Mouse (Mus musculus): ENCODE results near the gene Gtsf1l.

- no peak for TF ChIP-seq POLR2A (IDR thresholded peaks at IDR 0.05; ENCODE audit: control insufficient read depth, low read depth, low read length)
- no peak for TF ChIP-seq CTCF (IDR thresholded peaks at IDR 0.05; ENCODE audit: control insufficient read depth, insufficient read depth, insufficient replicate concordance, low read depth, low read length)
Measured at GRCm38 (mm10) chr2:163111413-163112201, 24.0 kb upstream of the Gtsf1l start.

All from testis, adult 2 months (tissue).